Mouse (Mus musculus) embryo, embryonic 10 days (tissue): ENCODE measurements around the gene Cel.

Source experiments
- DNase-seq: peaks from one replicate; pipeline ENCODE4 v3.0.0-alpha.2; 2015; ENCODE audit warnings: low spot score

The Cel gene

GRCm38 (mm10) chr2:28563303-28563702 is at the start of gene Cel:
Gene Cel, minus strand, starts transcription at chr2:28563403.
- DNase-seq = no peak

- no peak for DNase-seq
Observed at GRCm38 (mm10) chr2:28612436-28613063, 49.3 kb upstream of the Cel start.

GRCm38 (mm10) chr2:28611407-28611787 is 48.2 kb upstream of the Cel start:
- no peak for DNase-seq

GRCm38 (mm10) chr2:28610716-28611406 is 47.7 kb upstream of the Cel start:
- DNase-seq = no peak

GRCm38 (mm10) chr2:28609851-28610250 is 46.6 kb upstream of the Cel start:
- DNase-seq = no peak

- DNase-seq = no peak
Observed at GRCm38 (mm10) chr2:28607341-28608165, 44.4 kb upstream of the Cel start.

- no peak for DNase-seq
Observed at GRCm38 (mm10) chr2:28606601-28607340, 43.6 kb upstream of the Cel start.

GRCm38 (mm10) chr2:28605789-28606541 is 42.8 kb upstream of the Cel start:
- no peak for DNase-seq

- DNase-seq = no peak
Observed at GRCm38 (mm10) chr2:28603542-28603941, 40.3 kb upstream of the Cel start.

GRCm38 (mm10) chr2:28601720-28602590 is 38.8 kb upstream of the Cel start:
- DNase-seq = no peak

GRCm38 (mm10) chr2:28599569-28599900 is 36.3 kb upstream of the Cel start:
- DNase-seq = no peak

GRCm38 (mm10) chr2:28598692-28599568 is 35.7 kb upstream of the Cel start:
- DNase-seq = no peak

GRCm38 (mm10) chr2:28597733-28598547 is 34.7 kb upstream of the Cel start:
- DNase-seq = no peak

GRCm38 (mm10) chr2:28596998-28597397 is 33.8 kb upstream of the Cel start:
- DNase-seq = no peak

GRCm38 (mm10) chr2:28596021-28596420 is 32.8 kb upstream of the Cel start:
- DNase-seq = no peak

GRCm38 (mm10) chr2:28592809-28593208 is 29.6 kb upstream of the Cel start:
- peak; percentile 84 for DNase-seq

- no peak for DNase-seq
Observed at GRCm38 (mm10) chr2:28591479-28591878, 28.3 kb upstream of the Cel start.

- no peak for DNase-seq
Observed at GRCm38 (mm10) chr2:28588574-28588973, 25.4 kb upstream of the Cel start.

GRCm38 (mm10) chr2:28585730-28586129 is 22.5 kb upstream of the Cel start:
- DNase-seq = no peak
